Mouse (Mus musculus) embryonic facial prominence, embryonic 11.5 days (tissue): ENCODE results near the gene Ppp1cb. TPM values are rescaled to one million over a fixed set of nuclear protein-coding genes. Genes with fewer than 3 reads are reported as not detected.

ENCODE experiments used
- polyA plus RNA-seq: library from polyadenylated mRNA; unstranded; fragments of >200 nt; fragmentation: Nextera tagmentation; extraction: Ambion mirVana; gene quantifications from 2 replicates; pipeline ENCODE4 v1.2.1, GENCODE M21; 2014

The Ppp1cb gene
- polyA plus RNA-seq, 1 experiment from 2014 or later: 266 TPM

Other genes with a start within 250 kb of the Ppp1cb start
- gene Plb1, start 226.1 kb upstream of the Ppp1cb start, polyA plus RNA-seq: not detected in 2 replicates
- gene Yes1, start 152.3 kb downstream of the Ppp1cb start, polyA plus RNA-seq: 28.9 and 30.8 TPM in 2 replicates